Mouse (Mus musculus) pancreas, adult 10 weeks (tissue): ENCODE results near the gene Nifk. TPM values are rescaled to one million over a fixed set of nuclear protein-coding genes. Genes with fewer than 3 reads are reported as not detected.

Experiments used
- polyA plus RNA-seq: library from polyadenylated mRNA; stranded (reverse); fragments of 350-450 nt; fragmentation: Illumina TruSeq; extraction: RNeasy Lipid Tissue Mini Kit (QIAGEN cat#74804); gene quantifications from one replicate; pipeline ENCODE4 v1.2.3, GENCODE M21; 2015; ENCODE audit warnings: low read depth, low replicate concordance; ENCODE audit not compliant: insufficient read depth

Gene Nifk
- 7.4 TPM for polyA plus RNA-seq

DNA sequence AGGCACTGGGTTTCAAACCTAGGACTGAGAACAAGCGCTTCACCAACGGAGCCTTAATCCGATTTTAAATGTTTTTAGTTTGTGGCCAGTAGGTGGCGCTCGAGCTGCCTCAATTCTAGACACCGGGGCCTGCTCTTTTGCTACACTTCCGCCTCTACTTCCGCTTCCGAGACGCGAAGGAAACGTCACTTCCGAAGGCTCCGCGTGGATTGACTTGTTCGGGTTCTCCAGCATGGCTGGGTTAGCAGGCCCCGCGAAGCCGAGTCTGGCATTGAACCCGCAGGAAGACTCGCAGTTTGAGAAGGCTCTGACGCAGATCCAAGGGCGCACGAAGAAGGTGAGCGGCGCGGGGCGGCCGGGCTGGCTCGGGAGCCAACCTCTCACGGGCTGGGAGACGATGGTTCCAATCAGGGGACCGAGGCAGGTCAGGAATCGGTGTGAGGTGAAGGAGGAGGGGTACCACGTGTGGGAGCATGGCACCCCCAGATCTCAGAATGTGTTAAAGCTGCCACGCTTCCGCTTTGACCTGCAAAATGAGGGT is at the start of gene Nifk:
Nifk (plus strand) TSS at position 179 of the 541 bp plus-strand sequence.

DNA sequence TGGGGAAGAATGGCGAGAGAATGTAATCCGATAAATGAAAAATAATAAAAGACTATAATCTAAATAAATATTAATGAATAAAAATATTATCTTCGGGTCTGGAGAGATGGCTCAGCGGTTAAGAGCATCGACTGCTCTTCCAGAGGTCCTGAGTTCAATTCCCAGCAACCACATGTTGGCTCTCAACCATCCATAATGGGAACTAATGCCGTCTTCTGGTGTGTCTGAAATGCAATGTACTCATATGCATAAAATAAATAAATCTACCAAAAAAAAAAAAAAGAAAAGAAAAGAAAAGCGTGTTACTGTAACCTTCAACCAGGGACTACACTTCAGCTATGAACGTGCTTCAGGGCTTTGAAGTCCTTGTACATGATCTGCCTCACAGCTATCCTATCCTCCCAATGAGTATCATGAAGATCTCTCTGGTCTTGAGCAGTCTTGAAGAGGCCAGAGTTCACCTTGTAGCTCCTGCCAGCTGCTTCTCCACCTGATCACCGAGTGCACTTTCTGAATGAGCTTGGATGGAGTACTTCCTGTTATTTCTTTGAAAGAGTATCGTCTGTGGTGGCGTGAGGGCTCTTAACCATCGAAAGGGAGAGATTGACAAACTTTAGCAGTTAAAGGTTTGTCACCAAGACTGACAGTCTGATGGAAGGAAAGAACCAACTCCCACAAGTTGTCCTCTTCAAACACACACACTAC is 9.9 kb upstream of the Nifk start, which contains the start of gene Tsn:
Tsn (minus strand) TSS at position 118 of the 705 bp plus-strand sequence.

Other genes starting within 250 kb of the Nifk start
- gene Gm29106, start 145.3 kb upstream of the Nifk start, polyA plus RNA-seq = not detected
- 9.1 TPM for gene Tsn, start 10.1 kb upstream of the Nifk start, polyA plus RNA-seq
- 4.4 TPM for gene Clasp1, start 67.2 kb downstream of the Nifk start, polyA plus RNA-seq